Mouse (Mus musculus): Measurements from ENCODE around the gene Hist2h3b. TPM values are rescaled to one million over a fixed set of nuclear protein-coding genes. Genes with fewer than 3 reads are reported as not detected.
"Not testable (repeated sequence)": the region's sequence is repeated elsewhere in the genome, so short reads cannot be mapped to it uniquely, and the experiment has no call there.

The Hist2h3b gene
- polyA plus RNA-seq, 1 experiment, result 60.1 TPM

DNA sequence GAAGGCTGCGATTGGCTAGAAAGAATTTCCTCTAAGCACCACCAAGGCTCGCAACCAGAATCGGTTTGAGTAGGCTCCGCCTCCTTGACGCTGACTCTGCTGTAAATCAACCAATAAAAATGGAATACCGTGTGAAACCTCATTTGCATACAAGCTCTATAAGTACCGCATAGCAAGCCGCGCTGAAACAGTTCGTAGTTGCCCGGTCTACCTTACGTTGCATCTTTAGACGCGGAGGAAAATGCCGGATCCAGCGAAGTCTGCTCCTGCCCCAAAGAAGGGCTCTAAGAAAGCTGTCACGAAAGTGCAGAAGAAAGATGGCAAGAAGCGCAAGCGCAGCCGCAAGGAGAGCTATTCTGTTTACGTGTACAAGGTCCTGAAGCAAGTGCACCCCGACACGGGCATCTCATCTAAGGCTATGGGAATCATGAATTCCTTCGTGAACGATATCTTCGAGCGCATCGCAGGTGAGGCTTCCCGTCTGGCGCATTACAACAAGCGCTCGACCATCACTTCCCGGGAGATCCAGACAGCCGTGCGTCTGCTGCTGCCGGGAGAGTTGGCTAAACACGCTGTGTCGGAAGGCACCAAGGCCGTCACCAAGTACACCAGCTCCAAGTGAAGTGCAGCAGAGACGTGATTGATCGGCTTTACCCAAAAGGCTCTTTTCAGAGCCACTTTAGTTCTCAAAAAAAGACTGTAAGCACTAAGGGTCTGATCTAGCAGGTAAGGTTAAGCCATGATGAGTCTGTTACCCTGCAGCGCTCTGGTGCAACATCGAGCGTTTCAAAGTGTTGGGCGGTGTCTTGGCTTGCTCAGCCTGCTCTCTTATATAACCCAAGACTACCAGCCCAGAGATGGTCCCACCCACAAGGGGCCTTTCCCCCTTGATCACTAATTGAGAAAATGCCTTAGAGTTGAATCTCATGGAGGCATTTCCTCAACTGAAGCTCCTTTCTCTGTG is 1.3 kb downstream of the Hist2h3b start, which contains the start of gene Hist2h2bb:
Gene Hist2h2bb, plus strand, starts transcription at position 242 of the 964 bp plus-strand sequence.
- Histone ChIP-seq H3K27me3 (ENCODE audit: control insufficient read depth) (no peaks in the 10 kb centered on the region), H3K9me3 (ENCODE audit: control insufficient read depth, low read length) (no peaks in the 10 kb centered on the region), H3K4me1 (ENCODE audit: control insufficient read depth) (peaks cover 54% of the 10 kb centered on the region), H3K4me3 (replicated peaks) (peak within 1 kb of the TSS; percentile 70), H3K36me3 (ENCODE audit: control insufficient read depth) (peaks cover 14% of the 10 kb centered on the region)
- TF ChIP-seq GATA1 (IDR thresholded peaks at IDR 0.05; ENCODE audit: low read length) (no peak), TAL1 (IDR thresholded peaks at IDR 0.05; ENCODE audit: low read length) (no peak)

DNA sequence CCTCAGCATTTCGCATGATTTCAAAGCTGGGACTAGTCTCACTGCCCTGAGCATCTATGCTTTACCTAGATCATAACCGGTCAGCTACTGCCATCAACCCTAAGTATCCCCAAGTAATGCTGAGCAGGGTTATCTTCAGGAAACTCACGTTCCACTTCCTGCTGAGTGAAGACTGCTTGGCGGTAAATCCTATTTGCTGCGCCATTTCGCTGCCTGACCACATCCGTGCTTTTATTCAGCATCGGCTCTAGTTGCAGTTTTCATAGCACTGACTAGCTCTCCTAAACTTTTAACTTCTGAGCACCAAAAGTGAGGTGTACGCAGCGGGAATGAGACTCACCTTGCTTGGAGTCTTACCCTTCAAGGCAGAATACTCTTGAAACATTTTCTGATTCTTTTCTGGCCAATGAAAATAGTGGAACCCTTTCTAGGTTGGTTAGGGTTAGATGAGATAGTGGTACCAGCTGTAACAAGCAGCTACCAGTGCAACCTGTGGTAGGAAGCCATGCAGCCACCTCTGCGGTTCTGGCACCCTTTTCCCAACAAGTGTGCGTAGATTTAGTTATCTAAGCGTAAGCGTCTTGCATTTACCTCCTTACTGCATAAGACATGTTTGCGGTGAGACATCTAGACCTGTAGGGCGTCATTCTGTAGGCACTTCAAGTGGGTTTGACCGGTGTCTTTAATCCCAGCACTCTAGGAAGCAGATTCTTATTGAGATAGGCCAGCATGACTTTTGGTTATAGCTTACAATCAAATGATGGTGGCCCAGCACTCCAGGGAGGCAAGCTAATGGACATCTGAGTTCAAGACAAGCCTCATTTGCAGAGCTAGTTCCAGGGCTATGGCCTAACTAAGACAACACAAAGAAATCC is 5.4 kb downstream of the Hist2h3b start:
- no peaks in the 10 kb centered on the region for H3K27me3 ChIP-seq (ENCODE audit: control insufficient read depth)
- peak overlapping the region; percentile 66 for H3K4me3 ChIP-seq (replicated peaks)

DNA sequence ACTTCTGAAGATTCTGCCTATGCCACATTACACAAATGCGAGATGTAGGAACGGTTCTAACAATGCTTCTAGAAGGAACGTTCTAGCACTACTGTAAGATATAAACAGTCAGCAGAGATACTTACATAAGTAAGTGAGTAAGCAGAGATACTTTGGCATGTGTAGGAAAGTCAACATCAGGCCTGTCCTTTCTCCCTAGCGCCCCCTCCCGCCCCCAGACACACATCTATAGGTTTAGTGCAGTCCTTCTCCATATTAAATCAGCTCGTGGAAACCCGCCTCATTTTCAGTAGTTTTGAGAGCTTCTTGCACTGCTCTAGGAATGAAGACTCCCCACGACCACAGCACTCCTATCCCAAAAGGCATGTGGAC is 9.0 kb downstream of the Hist2h3b start:
- H3K9me3 ChIP-seq (ENCODE audit: control insufficient read depth, low read length), result no peaks in the 10 kb centered on the region
- H3K4me3 ChIP-seq (replicated peaks), result peak overlapping the region; percentile 82
- H3K4me1 ChIP-seq (ENCODE audit: control insufficient read depth), result peaks cover 39% of the 10 kb centered on the region
- TF ChIP-seq TAL1 (IDR thresholded peaks at IDR 0.05; ENCODE audit: low read length) (no peak), GATA1 (IDR thresholded peaks at IDR 0.05; ENCODE audit: low read length) (no peak)
- H3K27me3 ChIP-seq (ENCODE audit: control insufficient read depth), result no peaks in the 10 kb centered on the region
- peaks cover 7% of the 10 kb centered on the region for H3K36me3 ChIP-seq (ENCODE audit: control insufficient read depth)

More for the DNA sequence above, 5.4 kb downstream of the Hist2h3b start:
- H3K4me1 ChIP-seq (ENCODE audit: control insufficient read depth), result peaks cover 46% of the 10 kb centered on the region
- peaks cover 7% of the 10 kb centered on the region for H3K36me3 ChIP-seq (ENCODE audit: control insufficient read depth)
- TF ChIP-seq GATA1 (IDR thresholded peaks at IDR 0.05; ENCODE audit: low read length) (no peak), TAL1 (IDR thresholded peaks at IDR 0.05; ENCODE audit: low read length) (no peak)
- H3K9me3 ChIP-seq (ENCODE audit: control insufficient read depth, low read length), result no peaks in the 10 kb centered on the region

DNA sequence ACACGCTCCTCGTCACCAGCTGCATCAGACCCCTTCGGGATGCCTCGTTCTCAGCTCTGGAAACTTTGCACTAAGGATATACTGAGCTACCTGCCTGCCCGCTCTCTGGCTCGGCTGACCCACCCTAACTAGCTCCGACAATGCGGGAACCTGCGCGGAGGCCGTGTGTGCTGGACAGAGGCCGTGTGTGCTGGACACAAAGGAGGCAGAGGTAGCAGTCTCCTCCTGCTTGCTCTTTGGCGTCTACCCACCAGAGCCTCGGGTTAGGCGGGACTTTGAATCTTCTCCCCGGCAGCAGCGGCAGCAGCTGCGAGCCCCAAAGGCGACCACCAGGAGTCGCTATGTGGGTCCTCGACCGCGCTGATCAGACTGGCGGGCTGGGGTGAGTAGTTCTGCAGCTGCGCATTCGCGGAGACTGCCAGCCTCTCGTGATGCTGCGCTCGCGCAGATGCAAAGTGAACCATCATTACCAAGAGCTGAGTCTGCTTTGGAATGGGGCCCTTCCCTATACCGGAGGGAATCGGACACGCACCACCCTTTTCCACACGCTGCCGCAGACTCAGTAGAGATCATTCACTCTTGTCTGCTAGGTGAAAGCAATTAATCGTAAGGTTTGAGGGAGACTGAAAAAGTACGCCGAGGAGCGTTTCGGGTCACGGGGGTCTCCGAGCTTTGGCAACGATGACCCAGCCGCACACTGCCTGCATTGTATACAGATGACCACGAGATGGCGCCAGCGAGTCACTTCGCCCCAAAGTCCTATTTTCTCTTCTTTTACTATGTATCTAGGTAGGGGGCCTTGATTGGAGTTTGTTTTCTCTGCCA is 9.6 kb downstream of the Hist2h3b start:
- H3K9me3 ChIP-seq (ENCODE audit: control insufficient read depth, low read length), result no peaks in the 10 kb centered on the region
- H3K4me1 ChIP-seq (ENCODE audit: control insufficient read depth), result peaks cover 39% of the 10 kb centered on the region
- H3K36me3 ChIP-seq (ENCODE audit: control insufficient read depth), result peaks cover 7% of the 10 kb centered on the region
- peak overlapping the region; percentile 82 for H3K4me3 ChIP-seq (replicated peaks)
- no peak for TF ChIP-seq TAL1 (IDR thresholded peaks at IDR 0.05; ENCODE audit: low read length)
- no peak for TF ChIP-seq GATA1 (IDR thresholded peaks at IDR 0.05; ENCODE audit: low read length)
- H3K27me3 ChIP-seq (ENCODE audit: control insufficient read depth), result peaks cover 1% of the 10 kb centered on the region; the same call in 1 of the 2 replicates

DNA sequence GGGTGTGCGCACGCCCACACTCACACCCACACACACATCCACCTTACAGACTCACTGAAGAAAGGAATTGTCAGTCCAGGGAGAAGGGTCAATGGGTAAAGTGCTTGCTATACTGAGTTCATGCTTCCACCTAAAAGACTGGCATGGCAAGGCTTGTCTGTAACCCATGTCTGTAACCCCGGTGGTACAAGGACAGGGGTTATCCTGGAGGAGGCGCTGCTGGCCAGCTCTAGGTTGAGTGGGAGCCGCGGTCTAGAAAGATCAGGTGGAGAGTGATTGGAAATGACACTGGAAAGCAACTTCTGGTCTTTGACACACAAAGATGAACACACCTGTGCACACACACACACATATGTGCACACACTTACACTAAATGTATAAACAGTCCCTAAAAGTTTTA is 12.2 kb downstream of the Hist2h3b start:
- peaks cover 7% of the 10 kb centered on the region for H3K36me3 ChIP-seq (ENCODE audit: control insufficient read depth)
- no peaks in the 10 kb centered on the region for H3K9me3 ChIP-seq (ENCODE audit: control insufficient read depth, low read length)
- no peak overlapping the region for H3K4me3 ChIP-seq (replicated peaks)
- TF ChIP-seq GATA1 (IDR thresholded peaks at IDR 0.05; ENCODE audit: low read length), result no peak
- TF ChIP-seq TAL1 (IDR thresholded peaks at IDR 0.05; ENCODE audit: low read length), result no peak
- H3K4me1 ChIP-seq (ENCODE audit: control insufficient read depth), result peaks cover 25% of the 10 kb centered on the region
- peaks cover 20% of the 10 kb centered on the region for H3K27me3 ChIP-seq (ENCODE audit: control insufficient read depth)

DNA sequence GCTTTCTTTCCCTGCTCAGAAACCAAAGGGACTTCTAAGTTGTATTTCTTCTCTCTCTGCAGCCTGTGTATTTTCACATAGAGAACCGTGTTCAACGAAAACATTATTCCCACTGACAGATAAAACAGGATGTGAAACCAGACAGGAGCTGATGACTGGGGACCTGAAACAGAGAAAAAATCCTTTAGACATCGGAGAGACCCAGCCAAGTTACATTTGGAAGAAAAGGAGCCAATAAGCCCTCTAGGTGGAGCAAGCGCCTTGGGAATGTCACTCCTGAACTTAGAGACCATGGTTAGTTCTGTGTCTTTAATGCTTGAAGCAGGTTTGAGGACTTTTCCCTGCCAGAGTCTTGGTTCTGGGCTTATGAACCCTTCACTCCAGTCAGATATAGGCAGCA is 16.0 kb downstream of the Hist2h3b start:
- H3K4me3 ChIP-seq (replicated peaks), result no peak overlapping the region
- no peaks in the 10 kb centered on the region for H3K36me3 ChIP-seq (ENCODE audit: control insufficient read depth)
- peaks cover 24% of the 10 kb centered on the region for H3K27me3 ChIP-seq (ENCODE audit: control insufficient read depth)
- H3K9me3 ChIP-seq (ENCODE audit: control insufficient read depth, low read length), result peaks cover 5% of the 10 kb centered on the region; the same call in 1 of the 2 replicates
- TF ChIP-seq GATA1 (IDR thresholded peaks at IDR 0.05; ENCODE audit: low read length) (no peak), TAL1 (IDR thresholded peaks at IDR 0.05; ENCODE audit: low read length) (no peak)
- H3K4me1 ChIP-seq (ENCODE audit: control insufficient read depth), result no peaks in the 10 kb centered on the region; the same call in 1 of the 2 replicates

DNA sequence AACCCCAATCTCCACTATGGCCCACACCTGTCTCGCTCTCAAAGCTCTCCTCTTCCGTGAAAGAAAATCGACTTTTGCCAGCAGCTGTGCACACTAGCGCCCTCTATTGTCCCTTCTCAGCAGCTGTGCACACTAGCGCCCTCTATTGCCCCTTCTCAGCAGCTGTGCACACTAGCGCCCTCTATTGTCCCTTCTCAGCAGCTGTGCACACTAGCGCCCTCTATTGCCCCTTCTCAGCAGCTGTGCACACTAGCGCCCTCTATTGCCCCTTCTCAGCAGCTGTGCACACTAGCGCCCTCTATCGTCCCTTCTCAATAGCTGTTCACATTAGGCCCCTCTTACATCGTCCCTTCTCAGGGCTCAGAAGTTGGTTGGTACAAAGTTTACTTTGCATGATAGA is 18.9 kb downstream of the Hist2h3b start:
- H3K4me3 ChIP-seq (replicated peaks); H3K36me3 ChIP-seq (ENCODE audit: control insufficient read depth); H3K4me1 ChIP-seq (ENCODE audit: control insufficient read depth); H3K9me3 ChIP-seq (ENCODE audit: control insufficient read depth, low read length): not testable (repeated sequence)
- H3K27me3 ChIP-seq (ENCODE audit: control insufficient read depth), result peaks cover 24% of the 10 kb centered on the region

DNA sequence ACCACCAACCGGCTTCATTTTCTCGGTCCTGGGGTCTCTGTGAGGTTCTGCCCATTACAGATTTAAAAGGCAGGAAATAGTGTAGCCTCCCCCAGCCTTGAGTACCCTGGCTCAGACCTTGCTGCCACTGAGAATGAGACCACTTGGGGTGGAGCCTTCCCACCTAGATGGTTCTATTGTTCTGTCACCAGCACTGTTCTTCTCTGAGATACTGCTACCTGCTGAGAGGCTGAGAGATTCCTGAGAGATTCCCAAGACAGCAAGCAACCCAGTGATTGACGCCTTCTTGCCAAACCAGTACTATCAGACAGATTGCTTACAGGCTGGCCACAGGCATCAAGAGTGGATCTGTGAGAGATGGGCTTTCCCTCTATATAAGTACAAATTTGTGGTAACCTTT is 20.7 kb downstream of the Hist2h3b start:
- no peaks in the 10 kb centered on the region for H3K36me3 ChIP-seq (ENCODE audit: control insufficient read depth)
- H3K27me3 ChIP-seq (ENCODE audit: control insufficient read depth), result peaks cover 19% of the 10 kb centered on the region
- TF ChIP-seq TAL1 (IDR thresholded peaks at IDR 0.05; ENCODE audit: low read length) (no peak), GATA1 (IDR thresholded peaks at IDR 0.05; ENCODE audit: low read length) (no peak)
- H3K4me3 ChIP-seq (replicated peaks), result no peak overlapping the region
- peaks cover 5% of the 10 kb centered on the region; the same call in 1 of the 2 replicates for H3K9me3 ChIP-seq (ENCODE audit: control insufficient read depth, low read length)
- H3K4me1 ChIP-seq (ENCODE audit: control insufficient read depth), result no peaks in the 10 kb centered on the region

DNA sequence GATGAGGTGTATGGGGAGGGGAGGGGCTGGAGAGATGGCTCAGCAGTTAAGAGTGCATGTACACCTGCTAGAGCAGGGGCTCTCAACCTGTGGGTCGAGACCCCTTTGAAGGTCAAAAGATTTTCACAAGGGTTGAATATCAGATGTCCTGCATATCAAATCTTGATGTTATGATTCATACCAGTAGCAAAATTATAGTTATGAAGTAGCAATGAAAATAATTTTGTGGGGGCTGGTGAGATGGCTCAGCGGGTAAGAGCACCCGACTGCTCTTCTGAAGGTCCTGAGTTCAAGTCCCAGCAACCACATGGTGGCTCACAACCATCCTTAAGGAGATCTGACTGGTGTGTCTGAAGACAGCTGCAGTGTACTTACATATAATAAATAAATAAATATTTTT is 22.3 kb downstream of the Hist2h3b start:
- H3K4me1 ChIP-seq (ENCODE audit: control insufficient read depth); H3K4me3 ChIP-seq (replicated peaks); H3K36me3 ChIP-seq (ENCODE audit: control insufficient read depth); H3K9me3 ChIP-seq (ENCODE audit: control insufficient read depth, low read length): not testable (repeated sequence)
- H3K27me3 ChIP-seq (ENCODE audit: control insufficient read depth), result peaks cover 12% of the 10 kb centered on the region
